Mouse (Mus musculus): Measurements from ENCODE around the gene Nptn. TPM values are rescaled to one million over a fixed set of nuclear protein-coding genes. Genes with fewer than 3 reads are reported as not detected.
"Not testable (repeated sequence)": the region's sequence is repeated elsewhere in the genome, so short reads cannot be mapped to it uniquely, and the experiment has no call there.

The Nptn gene
- polyA plus RNA-seq, 1 experiment from 2014 or later = 128 TPM

GRCm38 (mm10) chr9:58556627-58557026, 25.4 kb upstream of the Nptn start:
- H3K4me1 ChIP-seq (ENCODE audit: control insufficient read depth, insufficient read depth, low read length) = peaks cover 12% of the 10 kb centered on the region; the same call in 1 of the 2 replicates
- H3K36me3 ChIP-seq (ENCODE audit: control insufficient read depth, insufficient read depth, low read length) = no peaks in the 10 kb centered on the region
- ATAC-seq (ENCODE audit: low FRiP score, low TSS enrichment) = no peak
- no peak overlapping the region for H3K9ac ChIP-seq (ENCODE audit: low read depth, low read length)
- H3K4me3 ChIP-seq (ENCODE audit: low read length) = no peak overlapping the region
- whole genome bisulfite sequencing = 71% methylated on average over 7 of the region's 7 CpGs
- no peak overlapping the region for H3K27ac ChIP-seq (ENCODE audit: low read depth, low read length)
- H3K27me3 ChIP-seq (ENCODE audit: control insufficient read depth, insufficient read depth, low read length) = no peaks in the 10 kb centered on the region
- H3K9me3 ChIP-seq (ENCODE audit: control insufficient read depth, low read length) = no peaks in the 10 kb centered on the region
- no peak overlapping the region for H3K4me2 ChIP-seq (replicated peaks; ENCODE audit: low read depth, low read length)

- Histone ChIP-seq H3K9me3 (ENCODE audit: control insufficient read depth, low read length) (no peaks in the 10 kb centered on the region), H3K36me3 (ENCODE audit: control insufficient read depth, insufficient read depth, low read length) (no peaks in the 10 kb centered on the region), H3K4me2 (replicated peaks; ENCODE audit: low read depth, low read length) (no peak overlapping the region), H3K4me3 (ENCODE audit: low read length) (no peak overlapping the region), H3K27ac (ENCODE audit: low read depth, low read length) (no peak overlapping the region), H3K4me1 (ENCODE audit: control insufficient read depth, insufficient read depth, low read length) (peaks cover 12% of the 10 kb centered on the region; the same call in 1 of the 2 replicates), H3K27me3 (ENCODE audit: control insufficient read depth, insufficient read depth, low read length) (no peaks in the 10 kb centered on the region), H3K9ac (ENCODE audit: low read depth, low read length) (no peak overlapping the region)
- no peak for ATAC-seq (ENCODE audit: low FRiP score, low TSS enrichment)
- 71% methylated on average over 3 of the region's 3 CpGs for WGBS
These were observed 24.3 kb upstream of the Nptn start for GRCm38 (mm10) chr9:58557457-58558455.

GRCm38 (mm10) chr9:58560211-58560610, 21.8 kb upstream of the Nptn start:
- H3K4me2 ChIP-seq (replicated peaks; ENCODE audit: low read depth, low read length) = no peak overlapping the region
- 62% methylated on average over 3 of the region's 3 CpGs for WGBS

GRCm38 (mm10) chr9:58565945-58566344, 16.1 kb upstream of the Nptn start:
- H3K27ac ChIP-seq (ENCODE audit: low read depth, low read length); H3K4me2 ChIP-seq (replicated peaks; ENCODE audit: low read depth, low read length); H3K9me3 ChIP-seq (ENCODE audit: control insufficient read depth, low read length); H3K4me3 ChIP-seq (ENCODE audit: low read length); H3K9ac ChIP-seq (ENCODE audit: low read depth, low read length); H3K36me3 ChIP-seq (ENCODE audit: control insufficient read depth, insufficient read depth, low read length); ATAC-seq (ENCODE audit: low FRiP score, low TSS enrichment); H3K4me1 ChIP-seq (ENCODE audit: control insufficient read depth, insufficient read depth, low read length); H3K27me3 ChIP-seq (ENCODE audit: control insufficient read depth, insufficient read depth, low read length): not testable (repeated sequence)
- WGBS = 84% methylated on average over 3 of the region's 3 CpGs

More at GRCm38 (mm10) chr9:58560211-58560610, 21.8 kb upstream of the Nptn start:
- no peak for ATAC-seq (ENCODE audit: low FRiP score, low TSS enrichment)
- Histone ChIP-seq H3K4me3 (ENCODE audit: low read length) (no peak overlapping the region), H3K36me3 (ENCODE audit: control insufficient read depth, insufficient read depth, low read length) (no peaks in the 10 kb centered on the region), H3K27ac (ENCODE audit: low read depth, low read length) (no peak overlapping the region), H3K9me3 (ENCODE audit: control insufficient read depth, low read length) (no peaks in the 10 kb centered on the region), H3K27me3 (ENCODE audit: control insufficient read depth, insufficient read depth, low read length) (no peaks in the 10 kb centered on the region), H3K9ac (ENCODE audit: low read depth, low read length) (no peak overlapping the region), H3K4me1 (ENCODE audit: control insufficient read depth, insufficient read depth, low read length) (no peaks in the 10 kb centered on the region)

- no peak overlapping the region for H3K4me3 ChIP-seq (ENCODE audit: low read length)
- no peak overlapping the region for H3K27ac ChIP-seq (ENCODE audit: low read depth, low read length)
- no peaks in the 10 kb centered on the region for H3K9me3 ChIP-seq (ENCODE audit: control insufficient read depth, low read length)
- no peak for ATAC-seq (ENCODE audit: low FRiP score, low TSS enrichment)
- no peaks in the 10 kb centered on the region for H3K4me1 ChIP-seq (ENCODE audit: control insufficient read depth, insufficient read depth, low read length)
- H3K9ac ChIP-seq (ENCODE audit: low read depth, low read length) = no peak overlapping the region
- H3K36me3 ChIP-seq (ENCODE audit: control insufficient read depth, insufficient read depth, low read length) = no peaks in the 10 kb centered on the region
- H3K4me2 ChIP-seq (replicated peaks; ENCODE audit: low read depth, low read length) = no peak overlapping the region
- H3K27me3 ChIP-seq (ENCODE audit: control insufficient read depth, insufficient read depth, low read length) = no peaks in the 10 kb centered on the region
These were observed 14.4 kb upstream of the Nptn start for GRCm38 (mm10) chr9:58567682-58568081.

GRCm38 (mm10) chr9:58571001-58571400, 11.0 kb upstream of the Nptn start:
- H3K27me3 ChIP-seq (ENCODE audit: control insufficient read depth, insufficient read depth, low read length) = no peaks in the 10 kb centered on the region
- ATAC-seq (ENCODE audit: low FRiP score, low TSS enrichment) = no peak
- WGBS = 100% methylated on average over 1 of the region's 1 CpGs
- H3K4me3 ChIP-seq (ENCODE audit: low read length) = no peak overlapping the region
- H3K36me3 ChIP-seq (ENCODE audit: control insufficient read depth, insufficient read depth, low read length) = no peaks in the 10 kb centered on the region
- H3K4me1 ChIP-seq (ENCODE audit: control insufficient read depth, insufficient read depth, low read length) = no peaks in the 10 kb centered on the region
- no peak overlapping the region for H3K4me2 ChIP-seq (replicated peaks; ENCODE audit: low read depth, low read length)
- H3K9ac ChIP-seq (ENCODE audit: low read depth, low read length) = no peak overlapping the region
- H3K27ac ChIP-seq (ENCODE audit: low read depth, low read length) = no peak overlapping the region
- no peaks in the 10 kb centered on the region for H3K9me3 ChIP-seq (ENCODE audit: control insufficient read depth, low read length)

GRCm38 (mm10) chr9:58578669-58579068, 3.4 kb upstream of the Nptn start:
- Histone ChIP-seq H3K4me3 (ENCODE audit: low read length) (no peak overlapping the region), H3K27me3 (ENCODE audit: control insufficient read depth, insufficient read depth, low read length) (no peaks in the 10 kb centered on the region), H3K9ac (ENCODE audit: low read depth, low read length) (no peak overlapping the region), H3K9me3 (ENCODE audit: control insufficient read depth, low read length) (no peaks in the 10 kb centered on the region), H3K4me1 (ENCODE audit: control insufficient read depth, insufficient read depth, low read length) (peaks cover 9% of the 10 kb centered on the region), H3K4me2 (replicated peaks; ENCODE audit: low read depth, low read length) (no peak overlapping the region), H3K27ac (ENCODE audit: low read depth, low read length) (no peak overlapping the region), H3K36me3 (ENCODE audit: control insufficient read depth, insufficient read depth, low read length) (no peaks in the 10 kb centered on the region)
- WGBS = 26% methylated on average over 3 of the region's 3 CpGs
- no peak for ATAC-seq (ENCODE audit: low FRiP score, low TSS enrichment)

GRCm38 (mm10) chr9:58580453-58581195, 1.4 kb upstream of the Nptn start:
- H3K4me2 ChIP-seq (replicated peaks; ENCODE audit: low read depth, low read length); H3K4me1 ChIP-seq (ENCODE audit: control insufficient read depth, insufficient read depth, low read length); H3K27me3 ChIP-seq (ENCODE audit: control insufficient read depth, insufficient read depth, low read length); H3K4me3 ChIP-seq (ENCODE audit: low read length); ATAC-seq (ENCODE audit: low FRiP score, low TSS enrichment); H3K9ac ChIP-seq (ENCODE audit: low read depth, low read length); H3K9me3 ChIP-seq (ENCODE audit: control insufficient read depth, low read length); H3K27ac ChIP-seq (ENCODE audit: low read depth, low read length); H3K36me3 ChIP-seq (ENCODE audit: control insufficient read depth, insufficient read depth, low read length): not testable (repeated sequence)
- 74% methylated on average over 10 of the region's 10 CpGs for WGBS

All from kidney, embryonic 14.5 days (tissue).